Mouse (Mus musculus) retina, adult 2 months (tissue): Measurements from ENCODE around the gene Nr2c2.
"Not testable (repeated sequence)": the region's sequence is repeated elsewhere in the genome, so short reads cannot be mapped to it uniquely, and the experiment has no call there.

Experiments used
- DNase-seq: peaks from one replicate; pipeline ENCODE4 v3.0.0-alpha.2; 2012; ENCODE audit warnings: low read depth, low spot score

The Nr2c2 gene

DNA sequence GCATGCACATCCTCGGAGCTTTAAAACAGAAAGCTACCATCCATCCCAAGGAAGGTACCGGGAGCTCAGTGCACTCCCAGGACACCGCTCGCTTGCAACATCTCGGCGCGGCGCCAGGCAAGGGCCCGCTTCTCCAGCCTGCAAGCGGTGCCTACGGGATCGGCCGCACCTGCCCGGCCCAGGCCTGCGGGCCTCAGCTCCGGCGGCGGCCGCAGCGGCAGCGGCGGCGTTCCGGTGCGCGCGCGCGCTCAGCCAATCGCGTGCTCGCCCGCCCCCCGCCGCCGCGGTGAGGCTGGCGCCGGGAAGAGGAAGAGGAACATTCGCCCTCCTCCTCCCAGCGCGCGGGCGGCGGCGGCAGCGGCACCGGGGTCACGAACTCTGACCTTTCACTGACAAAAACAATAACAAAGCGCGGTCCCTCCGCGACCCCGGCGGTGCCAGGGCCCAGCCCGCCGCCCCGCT is at the start of gene Nr2c2:
Gene Nr2c2, plus strand, starts transcription at position 261 of the 462 bp plus-strand sequence.
- DNase-seq, result peak; percentile 68

DNA sequence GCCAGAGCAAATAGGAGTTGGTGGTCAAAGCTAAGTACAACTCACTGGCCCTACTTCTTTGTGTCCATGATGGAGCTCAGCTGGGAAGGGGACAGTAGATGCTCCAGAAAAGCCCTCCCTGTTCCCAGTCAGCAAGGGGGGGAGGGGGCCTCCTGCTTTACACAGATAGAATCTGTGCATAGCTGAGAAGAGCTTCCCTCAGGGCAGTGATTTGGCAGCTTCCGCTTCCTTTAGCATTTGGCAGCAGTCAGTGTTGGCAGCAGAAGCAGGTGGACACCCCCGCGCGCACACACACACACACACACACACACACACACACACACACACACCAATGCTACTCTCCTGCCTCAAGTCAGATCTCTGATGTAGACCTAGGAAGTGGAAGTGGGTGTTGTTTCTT is 49.1 kb upstream of the Nr2c2 start:
- no peak for DNase-seq

DNA sequence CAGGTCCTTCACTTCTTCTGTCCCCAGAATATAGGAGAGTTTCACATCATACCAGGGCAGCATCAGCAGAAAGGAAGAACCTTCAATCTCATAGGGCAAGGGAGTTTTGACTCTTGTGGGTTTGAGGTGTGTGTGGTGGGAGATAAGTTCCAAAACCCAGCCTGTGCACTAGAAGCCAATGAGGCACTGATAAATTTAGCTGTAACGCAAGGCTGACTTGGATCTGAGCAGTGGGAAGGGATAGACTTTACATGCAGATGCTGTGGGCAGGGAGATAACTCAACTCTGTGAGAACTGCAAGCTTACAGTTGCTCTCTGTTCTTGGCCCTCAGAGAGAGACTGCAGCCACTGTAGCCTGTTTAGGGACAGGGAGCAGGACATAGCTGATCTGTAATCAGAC is 48.3 kb upstream of the Nr2c2 start:
- no peak for DNase-seq

DNA sequence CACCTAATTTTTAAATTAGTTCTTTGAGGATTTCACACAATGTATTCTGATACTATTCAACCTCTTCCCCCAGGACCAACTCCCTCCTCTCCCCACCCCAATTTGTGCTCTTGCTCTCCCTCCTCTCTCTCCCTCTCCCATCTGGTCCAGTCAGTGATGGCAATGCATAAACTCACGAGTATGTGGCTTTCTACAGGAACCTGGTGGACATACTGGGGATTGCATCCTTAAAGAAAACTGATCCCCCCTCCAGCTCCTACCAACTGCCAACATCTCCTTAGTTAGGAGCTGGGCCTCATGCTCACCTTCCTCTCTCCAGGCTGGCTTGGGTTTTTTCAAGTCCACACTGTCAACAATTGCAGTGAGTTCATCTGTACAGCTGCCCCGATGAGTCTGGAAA is 33.4 kb upstream of the Nr2c2 start:
- DNase-seq, result no peak

DNA sequence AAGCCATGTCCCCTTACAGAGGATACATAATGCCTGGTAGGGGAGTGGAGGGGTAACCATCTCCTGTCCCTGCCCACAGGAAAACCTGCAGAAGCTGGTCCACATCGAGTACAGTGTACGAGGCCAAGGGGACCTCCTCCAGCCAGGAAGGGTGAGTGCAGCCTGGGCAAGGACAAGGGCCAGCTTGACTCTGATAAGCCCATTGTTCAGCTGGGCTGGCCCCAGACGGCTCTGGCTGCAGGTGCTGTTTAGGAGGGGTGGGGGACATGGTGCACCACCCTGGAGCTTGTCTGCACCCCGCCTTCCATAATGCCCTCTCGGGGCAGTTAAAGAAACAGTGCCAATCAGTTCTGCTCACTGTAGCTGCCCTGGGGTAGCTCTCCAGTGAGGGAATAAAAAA is 29.5 kb upstream of the Nr2c2 start:
- no peak for DNase-seq

DNA sequence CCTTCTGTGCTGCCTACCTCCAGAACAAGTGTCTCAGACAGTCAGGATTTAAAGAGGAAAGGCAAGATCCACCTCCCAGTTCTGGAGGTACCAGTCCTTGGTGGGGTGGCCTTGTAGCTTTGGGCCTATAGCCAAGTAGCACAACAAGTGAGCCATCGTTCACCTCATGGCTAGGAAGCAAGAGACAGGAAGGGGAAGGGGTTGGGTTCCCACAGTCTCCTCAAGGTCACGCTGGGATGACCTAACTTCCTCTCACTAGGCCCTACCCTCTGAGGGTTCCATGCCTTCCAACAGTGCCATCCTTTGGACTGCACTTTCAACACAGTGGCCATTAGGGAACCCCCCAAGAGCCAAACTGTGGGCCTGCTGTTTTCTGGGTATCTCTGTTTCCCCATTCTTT is 27.7 kb upstream of the Nr2c2 start:
- no peak for DNase-seq

DNA sequence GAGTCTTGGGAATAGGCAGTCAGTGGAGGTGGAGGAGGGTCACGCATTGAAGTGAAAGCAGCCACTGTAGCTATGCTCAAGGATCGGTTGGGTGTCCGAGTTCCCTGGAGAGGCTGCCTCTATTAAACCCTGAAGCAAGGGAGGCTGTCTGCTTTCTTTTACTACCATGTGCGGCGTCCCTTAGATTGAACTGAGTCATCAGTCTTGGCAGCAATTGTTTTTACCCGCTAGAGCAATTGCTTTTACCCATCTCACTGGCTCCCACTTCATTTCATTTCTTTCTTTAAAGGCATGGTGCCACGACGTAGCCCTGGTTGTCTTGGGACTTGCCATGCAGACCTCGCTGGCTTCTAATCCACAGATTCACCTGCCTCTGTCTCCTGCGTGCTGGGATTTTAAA is 27.1 kb upstream of the Nr2c2 start:
- DNase-seq, result no peak

DNA sequence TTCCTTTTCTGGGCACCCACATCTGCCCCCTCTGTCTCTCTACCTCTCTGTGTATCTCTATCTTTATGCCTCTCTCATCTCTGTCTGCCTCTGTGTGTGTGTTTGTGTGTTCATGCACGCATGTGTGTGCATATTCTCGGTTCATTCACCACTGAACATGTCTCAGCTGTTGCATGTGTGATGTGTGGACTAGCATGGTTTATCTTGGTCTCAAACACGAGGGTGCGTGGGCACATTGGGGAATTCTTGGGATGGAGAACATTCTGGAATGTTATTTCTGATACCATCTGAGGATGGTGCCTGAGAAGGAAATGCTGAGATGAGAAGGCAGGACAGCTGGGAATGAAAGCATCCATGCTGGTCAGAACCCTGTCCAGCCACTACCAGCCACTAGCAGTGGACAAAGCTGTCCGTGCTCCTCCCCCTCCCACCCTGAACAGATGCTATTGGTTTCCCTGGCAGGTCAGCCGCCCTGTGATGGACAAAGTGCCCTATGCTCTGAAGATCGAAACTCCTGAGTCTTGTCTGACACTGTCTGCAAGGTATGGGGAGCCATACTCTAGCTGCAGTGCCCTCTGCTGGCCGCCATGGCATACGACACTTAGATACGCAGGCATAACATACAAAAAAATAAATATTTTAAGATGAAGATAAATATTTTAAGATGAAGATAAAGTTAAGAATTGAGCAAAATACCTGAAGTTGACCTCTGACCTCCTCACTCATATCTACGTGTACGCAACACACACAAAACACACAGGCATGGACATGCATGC is 25.3 kb upstream of the Nr2c2 start:
- peak; percentile 20 for DNase-seq

DNA sequence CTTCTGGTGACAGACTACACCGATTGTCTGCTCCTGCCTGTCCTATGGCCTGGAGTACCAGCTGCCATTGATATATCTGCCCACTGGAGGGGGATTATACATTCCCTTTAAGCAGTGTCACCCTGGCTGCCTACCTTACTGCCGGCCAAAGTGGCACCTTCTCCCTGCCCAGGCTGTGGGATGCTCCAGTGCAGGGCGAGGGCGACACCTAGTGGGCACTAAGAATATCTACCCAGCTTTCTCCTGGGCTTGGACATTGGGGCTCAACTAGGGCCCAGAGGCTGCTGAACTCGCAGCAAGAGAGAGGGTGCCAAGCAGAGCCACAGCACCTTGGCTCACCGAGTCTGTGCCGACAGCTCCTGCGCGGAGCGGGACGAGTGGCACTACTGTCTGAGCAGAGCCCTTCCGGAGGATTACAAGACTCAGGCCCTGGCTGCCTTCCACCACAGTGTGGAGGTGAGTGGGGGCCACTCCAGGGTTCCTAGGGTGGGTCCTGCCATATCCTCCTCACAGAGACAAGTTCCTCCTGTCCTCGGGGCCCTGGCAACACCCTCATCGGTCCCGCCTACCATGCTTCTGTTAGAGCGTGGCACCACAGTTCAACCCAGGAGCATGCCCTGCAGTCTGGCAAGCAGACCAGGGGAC is 23.9 kb upstream of the Nr2c2 start:
- DNase-seq, result peak; percentile 48

DNA sequence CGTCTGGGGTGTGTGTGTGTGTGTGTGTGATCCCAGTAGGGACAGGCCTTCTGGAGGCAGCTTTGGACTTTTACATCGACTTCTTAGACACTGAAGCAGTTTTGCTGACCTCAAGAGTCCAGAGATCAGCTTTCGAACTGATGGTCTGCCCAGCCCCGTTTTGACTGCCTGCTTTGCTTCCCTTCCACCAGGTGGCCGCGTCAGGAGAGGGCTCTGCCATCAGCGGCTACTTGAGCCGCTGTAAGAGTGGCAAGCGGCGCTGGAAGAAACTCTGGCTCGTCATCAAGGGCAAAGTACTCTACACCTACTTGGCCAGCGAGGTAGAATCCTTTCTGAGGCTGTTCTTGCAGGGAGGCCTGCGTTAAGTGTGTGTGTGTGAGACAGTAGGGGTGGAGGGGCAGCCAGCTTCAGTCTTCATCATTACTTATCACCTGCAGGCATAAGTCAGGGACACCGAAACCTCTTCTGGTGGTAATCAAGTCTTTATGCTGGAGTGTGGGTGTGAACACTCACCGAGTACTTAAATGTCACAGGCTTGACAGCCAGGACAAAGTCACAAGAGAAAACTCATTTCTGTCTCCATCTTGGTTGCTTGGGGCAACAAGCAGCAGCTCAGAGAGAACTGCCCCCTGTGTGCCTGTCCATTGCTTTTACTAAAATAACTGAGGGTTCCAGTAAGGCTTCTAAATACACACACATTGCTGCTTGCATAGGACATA is 19.9 kb upstream of the Nr2c2 start:
- DNase-seq, result no peak

DNA sequence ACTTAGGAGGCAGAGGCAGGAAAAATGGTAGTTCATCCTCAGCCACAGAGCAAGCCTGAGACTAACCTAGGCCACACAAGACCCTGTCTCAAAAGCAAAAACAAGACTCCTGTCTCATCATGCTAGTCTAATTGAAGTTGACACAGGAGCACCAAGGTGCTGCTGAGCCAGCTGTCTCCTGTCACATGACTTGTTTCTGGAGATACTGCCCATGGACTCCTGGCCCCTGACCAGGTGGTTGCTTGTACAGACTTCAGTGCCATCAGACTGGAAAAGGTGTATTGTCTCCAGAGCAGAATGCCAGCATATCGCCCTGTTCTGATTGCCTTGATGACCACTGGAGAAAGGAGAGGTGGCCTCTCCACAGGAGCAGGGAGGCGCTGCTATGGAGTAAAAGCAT is 10.5 kb upstream of the Nr2c2 start:
- no peak for DNase-seq

DNA sequence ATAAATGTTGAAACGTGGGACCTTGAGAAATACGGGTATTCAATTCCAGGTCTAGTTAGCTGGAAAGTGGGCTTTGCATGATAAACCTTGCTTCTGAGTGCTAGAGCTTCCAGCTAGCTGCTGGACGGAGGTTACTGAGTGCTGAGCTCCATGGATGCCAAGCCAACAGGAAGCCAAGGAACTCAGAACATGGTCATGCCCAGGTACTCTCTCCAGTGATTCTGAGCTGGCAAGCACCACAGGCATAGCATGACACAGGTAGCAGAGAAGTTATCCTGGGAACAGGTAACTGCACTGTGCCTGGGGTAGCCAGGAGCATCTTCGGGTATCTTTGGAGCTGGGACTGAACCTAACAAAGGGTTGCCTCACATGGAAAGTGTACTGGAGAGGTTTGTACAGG is 8.4 kb upstream of the Nr2c2 start:
- DNase-seq, result no peak

DNA sequence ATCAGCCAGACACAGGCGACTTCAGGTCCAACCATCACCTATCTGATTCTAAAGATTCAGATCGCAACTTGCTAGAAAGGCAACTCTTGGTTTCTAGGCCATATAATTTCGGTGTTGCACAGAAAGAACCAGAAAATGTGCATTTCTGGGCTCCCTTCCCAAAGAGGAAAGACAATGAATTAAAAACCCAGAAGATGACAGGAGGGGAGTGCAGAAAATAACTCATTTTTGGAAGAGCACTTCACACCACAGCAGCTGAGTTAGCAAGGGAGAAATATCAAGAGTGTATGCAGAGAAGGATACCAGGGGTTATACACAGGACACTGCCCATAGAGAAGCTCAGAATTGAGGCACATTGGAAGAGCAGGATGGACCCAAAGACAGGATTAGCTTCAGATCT is 6.3 kb upstream of the Nr2c2 start:
- DNase-seq, result no peak

DNA sequence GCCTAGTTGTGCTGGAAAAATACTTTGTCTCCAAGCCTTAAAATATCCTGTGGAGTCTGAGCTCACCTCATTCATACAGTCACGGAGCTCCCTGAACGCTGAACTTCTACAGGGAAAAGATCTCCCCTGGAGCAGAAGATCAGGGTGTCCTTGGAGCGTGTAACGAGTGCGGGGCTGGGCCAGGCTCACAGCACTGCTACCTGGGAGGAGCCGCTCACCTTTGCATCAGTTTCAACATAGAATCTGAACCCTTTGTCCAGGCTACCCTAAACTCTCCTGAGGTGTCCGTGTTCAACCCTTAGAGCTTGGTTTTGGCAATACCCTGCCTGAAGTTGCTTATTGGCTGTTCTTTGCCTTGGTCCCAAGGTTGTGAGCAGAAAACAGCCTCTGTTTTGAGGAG is 2.0 kb upstream of the Nr2c2 start:
- not testable (repeated sequence) for DNase-seq

DNA sequence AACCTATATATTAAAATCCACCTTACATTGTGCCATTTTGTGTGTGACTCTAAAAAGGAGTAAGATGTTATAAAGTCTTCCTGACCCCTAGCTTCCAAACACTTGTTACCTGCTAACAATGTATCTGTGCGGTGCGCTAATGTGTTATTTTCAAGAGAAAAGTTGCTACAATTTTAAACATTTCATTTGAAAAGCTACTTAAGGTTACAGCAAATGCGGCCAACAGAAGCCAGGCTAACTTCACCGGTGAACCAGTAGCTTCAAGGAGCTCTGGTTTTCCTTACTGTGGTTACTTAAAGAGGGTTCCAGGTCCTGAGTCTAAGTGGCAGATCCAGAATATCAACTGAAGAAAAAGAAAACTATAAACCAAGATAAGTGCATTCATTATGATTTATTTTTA is 1.2 kb upstream of the Nr2c2 start:
- DNase-seq, result no peak

DNA sequence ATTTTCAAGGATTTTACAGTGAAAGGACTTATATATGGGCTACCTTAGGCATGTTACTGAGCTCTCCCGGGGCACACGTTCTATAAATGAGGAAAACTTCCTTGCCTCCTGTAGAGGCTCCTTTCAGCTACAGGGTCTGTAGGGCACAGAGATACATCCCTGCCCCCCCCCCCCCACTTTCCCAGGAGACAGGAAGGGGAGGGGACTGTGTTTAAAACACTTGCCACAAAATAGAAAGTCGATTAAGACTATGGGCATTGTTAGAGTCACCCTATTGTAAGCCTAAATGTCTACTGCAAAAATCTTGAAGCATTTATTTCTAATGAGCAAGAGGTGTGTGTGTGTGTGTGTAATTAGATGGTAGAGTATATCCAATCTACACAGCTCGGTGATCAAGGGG is 693 bp upstream of the Nr2c2 start:
- DNase-seq, result no peak

DNA sequence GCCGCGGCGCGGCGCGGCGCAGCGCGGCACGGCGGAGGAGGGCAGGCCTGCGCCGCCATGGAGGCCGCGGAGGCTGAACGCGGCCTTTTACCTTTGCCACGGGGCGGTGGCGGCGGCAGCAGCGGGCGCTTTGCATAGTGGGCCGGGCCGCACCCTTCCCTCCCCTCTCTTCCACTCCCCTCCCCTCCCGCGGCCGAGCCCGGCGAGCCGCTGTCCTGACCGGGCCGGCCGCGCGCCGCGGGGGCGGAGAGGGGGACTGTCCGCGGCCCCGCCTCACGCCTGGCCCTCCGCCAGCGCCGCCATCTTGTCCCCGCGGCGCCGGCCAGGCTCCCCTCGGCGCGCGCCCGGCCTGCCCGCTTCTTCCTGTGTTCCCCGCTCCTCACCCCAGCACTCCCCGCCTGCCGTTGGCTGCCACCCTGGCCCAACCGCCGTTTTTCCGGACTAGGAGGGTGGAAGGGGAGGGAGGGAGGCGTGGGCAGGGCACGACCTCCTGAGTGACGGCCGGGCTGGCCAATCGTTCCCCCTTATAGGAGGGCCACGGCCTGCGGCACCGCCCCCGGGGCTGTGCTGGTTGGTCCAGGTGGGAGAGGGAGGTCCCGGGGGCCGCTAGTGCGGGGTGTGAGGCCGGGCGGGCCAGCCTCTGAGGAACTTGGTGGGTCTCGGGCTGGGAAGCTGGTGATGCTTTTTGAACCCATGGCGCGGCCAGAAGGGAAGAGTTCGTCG is 738 bp downstream of the Nr2c2 start:
- DNase-seq, result peak; percentile 97

DNA sequence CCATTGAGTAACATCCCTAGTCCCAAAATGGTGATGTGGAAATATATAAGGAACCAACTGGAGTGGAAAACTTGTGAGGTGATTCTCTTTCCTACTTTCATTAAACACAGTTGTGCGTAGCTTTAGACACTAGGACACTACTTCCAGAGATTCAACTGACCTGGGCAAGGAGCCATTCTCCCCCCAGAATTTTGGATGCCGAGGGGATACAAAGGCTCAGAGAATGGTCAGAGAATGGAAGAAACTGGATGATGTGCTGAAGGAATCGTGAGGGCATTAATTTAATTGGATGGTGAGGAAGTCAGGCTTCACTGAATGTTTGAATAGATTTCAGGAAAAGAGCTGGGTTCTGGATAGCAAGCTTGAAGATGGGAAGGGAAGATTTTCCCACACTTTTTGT is 1.5 kb downstream of the Nr2c2 start:
- no peak for DNase-seq

DNA sequence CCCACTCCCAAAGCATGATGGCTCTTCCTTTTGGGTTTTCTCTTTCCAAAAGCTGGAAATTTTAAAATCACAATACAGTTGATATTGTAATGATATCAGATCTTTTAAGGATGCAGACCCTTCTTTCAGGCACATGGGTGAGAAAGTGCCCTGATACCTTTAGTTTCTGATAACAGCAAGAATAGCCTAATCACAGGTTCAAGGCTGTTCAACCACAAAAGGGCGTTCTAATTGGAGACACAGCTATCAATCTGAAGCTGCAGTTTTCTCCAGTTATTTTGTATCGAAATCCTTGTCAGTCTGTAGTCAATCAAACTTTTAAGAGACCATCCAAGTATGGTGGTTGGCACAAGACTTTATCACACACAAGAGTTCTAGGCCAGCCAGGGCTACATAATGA is 2.7 kb downstream of the Nr2c2 start:
- DNase-seq, result no peak

DNA sequence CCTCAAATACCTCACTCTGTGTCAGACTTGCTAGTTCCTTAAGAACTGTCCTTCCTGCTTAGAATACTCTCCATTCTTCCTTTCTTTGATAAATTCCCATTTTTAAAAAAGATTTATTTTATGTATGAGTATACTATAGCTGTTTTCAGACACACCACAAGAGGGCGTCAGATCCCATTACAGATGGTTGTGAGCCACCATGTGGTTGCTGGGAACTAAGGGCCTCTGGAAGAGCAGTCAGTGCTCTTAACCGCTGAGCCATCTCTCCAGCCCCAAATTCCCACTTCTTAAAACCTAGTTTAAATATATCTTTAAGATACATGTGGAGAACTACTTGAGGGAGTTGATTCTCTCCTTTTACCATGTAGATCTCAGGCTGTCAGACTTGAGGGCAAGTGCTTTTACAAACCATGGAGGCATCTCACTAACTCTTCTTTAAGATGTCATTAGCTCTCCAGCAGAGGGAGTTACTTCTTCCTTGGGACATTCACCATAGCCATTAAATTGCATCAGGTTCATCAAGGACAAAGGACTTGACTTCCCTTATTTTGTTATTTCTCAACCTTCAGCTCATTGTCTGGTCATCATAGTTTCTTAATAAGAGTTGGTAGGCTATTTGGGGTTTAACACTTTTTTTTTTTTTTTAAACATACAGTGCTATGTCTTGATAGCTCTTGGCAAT is 9.6 kb downstream of the Nr2c2 start:
- DNase-seq, result no peak

DNA sequence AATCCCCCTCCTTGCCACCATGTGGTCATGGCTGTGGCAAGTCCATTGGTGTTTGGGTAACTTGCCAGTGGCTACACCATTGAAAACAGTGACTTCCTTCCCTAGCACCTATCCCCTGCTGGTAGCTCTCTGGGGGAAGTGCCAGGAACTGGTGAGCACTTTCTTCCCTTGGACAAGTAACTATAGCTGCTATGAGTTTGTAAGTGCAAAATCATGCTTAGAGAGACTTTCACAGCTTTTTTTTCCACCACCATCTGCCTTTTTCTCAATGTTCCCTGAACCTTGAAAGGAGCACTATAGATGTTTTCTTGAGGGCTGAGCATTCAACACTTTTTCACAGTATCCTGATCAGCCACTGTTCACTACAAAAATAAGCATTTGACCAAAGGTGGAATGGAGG is 33.4 kb downstream of the Nr2c2 start:
- DNase-seq, result no peak
